Mouse (Mus musculus): ENCODE measurements around the gene Klhdc7a. TPM values are rescaled to one million over a fixed set of nuclear protein-coding genes. Genes with fewer than 3 reads are reported as not detected.
"Not testable (repeated sequence)": the region's sequence is repeated elsewhere in the genome, so short reads cannot be mapped to it uniquely, and the experiment has no call there.

Gene Klhdc7a
- polyA plus RNA-seq, 1 experiment: not detected

GRCm38 (mm10) chr4:139961816-139962215 is 6.0 kb downstream of the Klhdc7a start:
- H3K4me1 ChIP-seq: no peaks in the 10 kb centered on the region
- H3K36me3 ChIP-seq (replicated peaks; ENCODE audit: low read length): no peaks in the 10 kb centered on the region
- no peak for TF ChIP-seq GATA1 (IDR thresholded peaks at IDR 0.05; ENCODE audit: borderline replicate concordance, low read length)
- no peak for TF ChIP-seq FLI1 (IDR thresholded peaks at IDR 0.05; ENCODE audit: low read length)
- H3K9me3 ChIP-seq: peaks cover 15% of the 10 kb centered on the region
- H3K4me3 ChIP-seq (replicated peaks): no peak overlapping the region
- no peaks in the 10 kb centered on the region for H3K27me3 ChIP-seq (replicated peaks)

- H3K27me3 ChIP-seq (replicated peaks); H3K4me3 ChIP-seq (replicated peaks): not testable (repeated sequence)
These were observed 6.5 kb downstream of the Klhdc7a start for GRCm38 (mm10) chr4:139961329-139961728.

GRCm38 (mm10) chr4:139960724-139961315 is 7.0 kb downstream of the Klhdc7a start:
- Histone ChIP-seq H3K4me1 (no peaks in the 10 kb centered on the region), H3K36me3 (replicated peaks; ENCODE audit: low read length) (no peaks in the 10 kb centered on the region), H3K4me3 (replicated peaks) (no peak overlapping the region), H3K27me3 (replicated peaks) (no peaks in the 10 kb centered on the region), H3K9me3 (peaks cover 15% of the 10 kb centered on the region)
- no peak for TF ChIP-seq FLI1 (IDR thresholded peaks at IDR 0.05; ENCODE audit: low read length)

More at GRCm38 (mm10) chr4:139961329-139961728, 6.5 kb downstream of the Klhdc7a start:
- H3K9me3 ChIP-seq: peaks cover 15% of the 10 kb centered on the region
- H3K36me3 ChIP-seq (replicated peaks; ENCODE audit: low read length); H3K4me1 ChIP-seq: not testable (repeated sequence)

GRCm38 (mm10) chr4:139960086-139960713 is 7.6 kb downstream of the Klhdc7a start:
- no peak overlapping the region for H3K4me3 ChIP-seq (replicated peaks)
- H3K36me3 ChIP-seq (replicated peaks; ENCODE audit: low read length): no peaks in the 10 kb centered on the region
- H3K9me3 ChIP-seq: peaks cover 15% of the 10 kb centered on the region
- TF ChIP-seq GATA1 (IDR thresholded peaks at IDR 0.05; ENCODE audit: borderline replicate concordance, low read length) (no peak), FLI1 (IDR thresholded peaks at IDR 0.05; ENCODE audit: low read length) (no peak)
- no peaks in the 10 kb centered on the region for H3K27me3 ChIP-seq (replicated peaks)
- H3K4me1 ChIP-seq: no peaks in the 10 kb centered on the region

- H3K9me3 ChIP-seq: peaks cover 15% of the 10 kb centered on the region
- no peaks in the 10 kb centered on the region for H3K36me3 ChIP-seq (replicated peaks; ENCODE audit: low read length)
- TF ChIP-seq GATA1 (IDR thresholded peaks at IDR 0.05; ENCODE audit: borderline replicate concordance, low read length) (no peak), FLI1 (IDR thresholded peaks at IDR 0.05; ENCODE audit: low read length) (no peak)
- H3K4me1 ChIP-seq: no peaks in the 10 kb centered on the region
- H3K27me3 ChIP-seq (replicated peaks): no peaks in the 10 kb centered on the region
- no peak overlapping the region for H3K4me3 ChIP-seq (replicated peaks)
These were observed 8.6 kb downstream of the Klhdc7a start for GRCm38 (mm10) chr4:139959188-139959587.

GRCm38 (mm10) chr4:139950876-139951485 is 16.8 kb downstream of the Klhdc7a start:
- Histone ChIP-seq H3K4me3 (replicated peaks) (no peak overlapping the region), H3K9me3 (peaks cover 20% of the 10 kb centered on the region), H3K4me1 (no peaks in the 10 kb centered on the region), H3K36me3 (replicated peaks; ENCODE audit: low read length) (no peaks in the 10 kb centered on the region), H3K27me3 (replicated peaks) (peaks cover 11% of the 10 kb centered on the region)
- TF ChIP-seq FLI1 (IDR thresholded peaks at IDR 0.05; ENCODE audit: low read length) (no peak), GATA1 (IDR thresholded peaks at IDR 0.05; ENCODE audit: borderline replicate concordance, low read length) (no peak)

- H3K9me3 ChIP-seq: peaks cover 22% of the 10 kb centered on the region
- no peaks in the 10 kb centered on the region for H3K36me3 ChIP-seq (replicated peaks; ENCODE audit: low read length)
- H3K27me3 ChIP-seq (replicated peaks): peaks cover 11% of the 10 kb centered on the region
- TF ChIP-seq GATA1 (IDR thresholded peaks at IDR 0.05; ENCODE audit: borderline replicate concordance, low read length): no peak
- TF ChIP-seq FLI1 (IDR thresholded peaks at IDR 0.05; ENCODE audit: low read length): no peak
- no peak overlapping the region for H3K4me3 ChIP-seq (replicated peaks)
- H3K4me1 ChIP-seq: no peaks in the 10 kb centered on the region
These were observed 17.4 kb downstream of the Klhdc7a start for GRCm38 (mm10) chr4:139950431-139950848.

GRCm38 (mm10) chr4:139948591-139948990 is 19.2 kb downstream of the Klhdc7a start:
- Histone ChIP-seq H3K4me3 (replicated peaks) (no peak overlapping the region), H3K4me1 (no peaks in the 10 kb centered on the region), H3K36me3 (replicated peaks; ENCODE audit: low read length) (no peaks in the 10 kb centered on the region), H3K9me3 (peaks cover 38% of the 10 kb centered on the region), H3K27me3 (replicated peaks) (peaks cover 11% of the 10 kb centered on the region)
- TF ChIP-seq FLI1 (IDR thresholded peaks at IDR 0.05; ENCODE audit: low read length): no peak
- no peak for TF ChIP-seq GATA1 (IDR thresholded peaks at IDR 0.05; ENCODE audit: borderline replicate concordance, low read length)

- TF ChIP-seq FLI1 (IDR thresholded peaks at IDR 0.05; ENCODE audit: low read length): no peak
- no peak for TF ChIP-seq GATA1 (IDR thresholded peaks at IDR 0.05; ENCODE audit: borderline replicate concordance, low read length)
- Histone ChIP-seq H3K36me3 (replicated peaks; ENCODE audit: low read length) (no peaks in the 10 kb centered on the region), H3K4me3 (replicated peaks) (no peak overlapping the region), H3K9me3 (peaks cover 46% of the 10 kb centered on the region), H3K27me3 (replicated peaks) (peaks cover 10% of the 10 kb centered on the region), H3K4me1 (no peaks in the 10 kb centered on the region)
These were observed 20.5 kb downstream of the Klhdc7a start for GRCm38 (mm10) chr4:139947341-139947740.

GRCm38 (mm10) chr4:139941831-139942230 is 26.0 kb downstream of the Klhdc7a start:
- Histone ChIP-seq H3K4me1 (no peaks in the 10 kb centered on the region), H3K27me3 (replicated peaks) (no peaks in the 10 kb centered on the region), H3K36me3 (replicated peaks; ENCODE audit: low read length) (no peaks in the 10 kb centered on the region), H3K4me3 (replicated peaks) (no peak overlapping the region), H3K9me3 (peaks cover 42% of the 10 kb centered on the region)
- no peak for TF ChIP-seq FLI1 (IDR thresholded peaks at IDR 0.05; ENCODE audit: low read length)
